Mouse (Mus musculus) CH12.LX (cell line): ENCODE measurements around the gene Gm5426. TPM values are rescaled to one million over a fixed set of nuclear protein-coding genes. Genes with fewer than 3 reads are reported as not detected.

Experiments
- DNase-seq: peaks from one replicate; pipeline ENCODE4 v3.0.0-alpha.2; 2013; ENCODE audit errors: extremely low read depth
- H3K27ac ChIP-seq: 2 replicates; pipeline ENCODE4 v1.5.1; 2012; ENCODE audit warnings: low read depth, mild to moderate bottlenecking, control low read depth, moderate library complexity; ENCODE audit not compliant: insufficient read depth
- H3K27me3 ChIP-seq: replicated peaks from 2 replicates; pipeline ENCODE3; 2012; ENCODE audit warnings: inconsistent platforms
- H3K36me3 ChIP-seq, 2 experiments: replicated peaks in 1 of 2; 2 replicates each; pipeline versions ENCODE3 to v1.6.1; 2012; ENCODE audit warnings: inconsistent platforms in 1 of 2, low read length in 1 of 2, mild to moderate bottlenecking in 1 of 2, mixed read lengths in 1 of 2, moderate library complexity in 1 of 2; ENCODE audit not compliant: control insufficient read depth in 1 of 2, insufficient read depth in 1 of 2
- H3K4me1 ChIP-seq, 2 experiments: 2 replicates each; pipeline ENCODE4 v1.6.1; 2012; ENCODE audit warnings: inconsistent platforms in 1 of 2, moderate library complexity in 1 of 2; ENCODE audit not compliant: insufficient read depth in 2 of 2, control insufficient read depth in 1 of 2
- H3K4me2 ChIP-seq: 2 replicates; pipeline ENCODE4 v1.6.1; 2012; ENCODE audit warnings: low read depth, mild to moderate bottlenecking, control low read depth; ENCODE audit not compliant: poor library complexity, insufficient read depth, severe bottlenecking
- H3K4me3 ChIP-seq, 3 experiments: fragments of 150-350 bp in 1 of 3; sonication (generic) in 1 of 3; replicated peaks in 1 of 3; 2 replicates each; pipeline versions ENCODE3 to v1.5.1; 2011 to 2012; ENCODE audit warnings: low read depth in 2 of 3, low read length in 2 of 3, mild to moderate bottlenecking in 2 of 3, moderate library complexity in 2 of 3, control low read depth in 1 of 3, improper control_type of control experiment in 1 of 3, inconsistent platforms in 1 of 3, mixed read lengths in 1 of 3; ENCODE audit not compliant: poor library complexity in 1 of 3
- H3K79me2 ChIP-seq: replicated peaks from 2 replicates; pipeline ENCODE4 v1.6.1; 2012; ENCODE audit warnings: mild to moderate bottlenecking, moderate library complexity; ENCODE audit not compliant: control insufficient read depth, poor library complexity, insufficient read depth, severe bottlenecking; ENCODE audit errors: extremely low read depth
- H3K9ac ChIP-seq: 2 replicates; pipeline ENCODE4 v1.6.1; 2012; ENCODE audit warnings: low read depth, mild to moderate bottlenecking, control low read depth, moderate library complexity; ENCODE audit not compliant: insufficient read depth
- H3K9me3 ChIP-seq: replicated peaks from 2 replicates; pipeline ENCODE3; 2012; ENCODE audit warnings: low read length, inconsistent platforms, mixed read lengths
- BHLHE40 ChIP-seq: IDR thresholded peaks from 2 replicates; pipeline ENCODE4 v1.6.1; 2011; ENCODE audit warnings: mild to moderate bottlenecking, low read depth, low read length, improper control_type of control experiment
- CHD1 ChIP-seq: IDR thresholded peaks from 2 replicates; pipeline ENCODE4 v1.6.1; 2012; ENCODE audit warnings: low read depth, low read length, improper control_type of control experiment, inconsistent platforms
- CHD2 ChIP-seq: IDR thresholded peaks from 2 replicates; pipeline ENCODE4 v1.6.1; 2011; ENCODE audit warnings: low read length, improper control_type of control experiment
- CTCF ChIP-seq, 2 experiments: IDR thresholded peaks in 1 of 2; conservative IDR thresholded peaks in 1 of 2; 2 replicates each; pipeline ENCODE4 v1.5.1; 2011 to 2012; ENCODE audit warnings: low read depth in 2 of 2, low read length in 2 of 2, improper control_type of control experiment in 1 of 2, inconsistent platforms in 1 of 2, mild to moderate bottlenecking in 1 of 2, moderate library complexity in 1 of 2
- E2F4 ChIP-seq: IDR thresholded peaks from 2 replicates; pipeline ENCODE4 v1.6.1; 2011; ENCODE audit warnings: low read depth, low read length, improper control_type of control experiment; ENCODE audit not compliant: insufficient replicate concordance
- EP300 ChIP-seq: IDR thresholded peaks from 2 replicates; pipeline ENCODE4 v1.6.1; 2011; ENCODE audit warnings: low read length, improper control_type of control experiment
- ETS1 ChIP-seq: conservative IDR thresholded peaks from 2 replicates; pipeline ENCODE4 v1.6.1; 2012; ENCODE audit warnings: low read depth, mild to moderate bottlenecking, inconsistent platforms, low read length, improper control_type of control experiment, moderate library complexity
- HCFC1 ChIP-seq: IDR thresholded peaks from 2 replicates; pipeline ENCODE4 v1.6.1; 2012; ENCODE audit warnings: low read depth, mild to moderate bottlenecking, inconsistent platforms, low read length, improper control_type of control experiment
- IRF4 ChIP-seq: IDR thresholded peaks from 2 replicates; pipeline ENCODE4 v1.6.1; 2014; ENCODE audit warnings: low read depth, mild to moderate bottlenecking, inconsistent platforms, low read length, improper control_type of control experiment
- JUN ChIP-seq: IDR thresholded peaks from 2 replicates; pipeline ENCODE4 v1.6.1; 2011; ENCODE audit warnings: low read depth, mild to moderate bottlenecking, low read length, improper control_type of control experiment, moderate library complexity; ENCODE audit not compliant: insufficient read depth
- JUND ChIP-seq: conservative IDR thresholded peaks from 2 replicates; pipeline ENCODE4 v1.6.1; 2011; ENCODE audit warnings: low read depth, low read length, improper control_type of control experiment
- MAFK ChIP-seq: IDR thresholded peaks from 2 replicates; pipeline ENCODE4 v1.6.1; 2011; ENCODE audit warnings: low read length, improper control_type of control experiment; ENCODE audit not compliant: insufficient replicate concordance
- MAZ ChIP-seq: IDR thresholded peaks from 2 replicates; pipeline ENCODE4 v1.6.1; 2012; ENCODE audit warnings: low read depth, mild to moderate bottlenecking, inconsistent platforms, low read length, improper control_type of control experiment, moderate library complexity
- MXI1 ChIP-seq: IDR thresholded peaks from 2 replicates; pipeline ENCODE4 v1.6.1; 2011; ENCODE audit warnings: mild to moderate bottlenecking, low read depth, low read length, improper control_type of control experiment
- NRF1 ChIP-seq: IDR thresholded peaks from 2 replicates; pipeline ENCODE4 v1.6.1; 2014; ENCODE audit warnings: low read depth, mild to moderate bottlenecking, inconsistent platforms, low read length, improper control_type of control experiment, moderate library complexity
- RAD21 ChIP-seq: IDR thresholded peaks from 2 replicates; pipeline ENCODE4 v1.6.1; 2011; ENCODE audit warnings: low read depth, mild to moderate bottlenecking, low read length, improper control_type of control experiment, moderate library complexity
- RCOR1 ChIP-seq: conservative IDR thresholded peaks from 2 replicates; pipeline ENCODE4 v1.6.1; 2012; ENCODE audit warnings: low read depth, mild to moderate bottlenecking, inconsistent platforms, low read length, improper control_type of control experiment
- SMC3 ChIP-seq: IDR thresholded peaks from 2 replicates; pipeline ENCODE4 v1.6.1; 2011; ENCODE audit warnings: low read depth, low read length, improper control_type of control experiment
- TBP ChIP-seq: conservative IDR thresholded peaks from 2 replicates; pipeline ENCODE4 v1.6.1; 2011; ENCODE audit warnings: low read depth, low read length, improper control_type of control experiment
- UBTF ChIP-seq: IDR thresholded peaks from 2 replicates; pipeline ENCODE4 v1.6.1; 2012; ENCODE audit warnings: low read depth, mild to moderate bottlenecking, inconsistent platforms, low read length, improper control_type of control experiment, moderate library complexity
- ZNF384 ChIP-seq: IDR thresholded peaks from 2 replicates; pipeline ENCODE4 v1.6.1; 2012; ENCODE audit warnings: low read depth, low read length, improper control_type of control experiment, inconsistent platforms
- dilution Hi-C: fragments of 300-500 bp; cut with MboI; formaldehyde crosslinking; loops from 2 replicates; pipeline ENCODE4 v1.14.3; 2020; ENCODE audit warnings: low sequenced_read_pairs; ENCODE audit not compliant: extremely low pct_unique_long_range_greater_than_20kb, extremely low pct_ligation_motif_present
- in situ Hi-C: fragments of 300-500 bp; cut with MboI; formaldehyde crosslinking; loops from 3 replicates; pipeline ENCODE4 v1.14.3; 2019; ENCODE audit warnings: low sequenced_read_pairs, low pct_ligation_motif_present, low pct_unique_long_range_greater_than_20kb, mixed read lengths
- polyA plus RNA-seq: library from polyadenylated mRNA; unstranded; fragments of >175 nt; gene quantifications from 2 replicates; pipeline ENCODE4 v1.2.1, GENCODE M21; 2012; ENCODE audit warnings: low read depth; ENCODE audit not compliant: insufficient read length
- total RNA-seq, 2 experiments: library from RNA; depleted of rRNA; stranded (reverse); fragments of 300-350 nt in 1 of 2; fragments of >200 nt in 1 of 2; gene quantifications; 2 replicates each; pipeline ENCODE4 v1.2.3; 2012 to 2014

Gm5426 gene
- total and polyA plus RNA-seq, 3 experiments = not detected

DNA sequence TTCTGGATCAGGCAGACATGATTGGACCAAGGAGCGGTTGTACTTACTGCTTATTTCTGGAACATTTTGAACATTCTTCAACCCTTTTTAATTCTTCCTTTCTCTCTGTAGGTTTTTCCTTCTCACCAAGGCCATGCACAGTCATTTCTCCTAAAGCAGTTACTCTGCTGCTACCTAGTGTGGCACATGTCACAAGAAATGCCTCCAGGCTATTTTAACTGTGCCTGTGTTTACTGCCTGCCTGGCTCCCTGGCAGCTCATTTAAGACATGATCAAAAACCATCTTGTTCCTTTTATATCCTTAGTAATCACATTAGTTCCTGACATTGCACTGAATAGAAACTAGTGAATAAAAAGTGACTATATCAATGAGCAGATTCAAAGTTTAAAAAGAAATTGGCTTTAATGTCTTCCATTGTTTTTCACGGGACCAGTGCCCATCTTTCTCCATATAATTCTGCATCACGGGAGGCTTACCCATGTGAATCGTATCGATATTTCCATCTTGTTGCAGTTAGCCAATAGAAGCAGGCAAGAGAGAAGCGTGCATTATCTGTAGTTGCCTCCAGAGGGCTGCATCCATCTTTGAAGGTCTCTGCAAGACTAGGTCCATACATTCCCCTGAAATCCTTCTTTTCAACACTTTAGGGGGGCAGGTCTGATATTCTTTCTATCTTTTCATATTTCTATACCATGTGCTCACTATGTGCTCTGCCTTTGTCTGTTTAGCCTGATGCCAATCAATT is 45.7 kb downstream of the Gm5426 start:
- H3K9me3 ChIP-seq = peaks cover 2% of the 10 kb centered on the region
- H3K4me2 ChIP-seq = no peak overlapping the region
- no peaks in the 10 kb centered on the region for H3K27me3 ChIP-seq
- H3K4me3 ChIP-seq = no peak overlapping the region
- dilution Hi-C loops = no loop called here
- no peaks in the 10 kb centered on the region for H3K36me3 ChIP-seq
- TF ChIP-seq CTCF (conservative IDR thresholded peaks at IDR 0.05 in 1 of 2, IDR thresholded peaks at IDR 0.05 in 1 of 2; ENCODE audit: low read depth in 2 of 2, low read length in 2 of 2) (peak in 1 of 2 experiments; percentile 34; a peak in 2 of 4 replicates), SMC3 (peak; percentile 12; the same call in 1 of the 2 replicates), JUND (no peak), RAD21 (peak; percentile 33)
- in situ Hi-C loops = no loop called here
- H3K4me1 ChIP-seq = peaks cover 6 to 11% of the 10 kb centered on the region in 2 experiments; a peak in 3 of 4 replicates
- no peak overlapping the region for H3K27ac ChIP-seq
- no peaks in the 10 kb centered on the region for H3K79me2 ChIP-seq
- H3K9ac ChIP-seq = no peak overlapping the region
- DNase-seq = no peak

DNA sequence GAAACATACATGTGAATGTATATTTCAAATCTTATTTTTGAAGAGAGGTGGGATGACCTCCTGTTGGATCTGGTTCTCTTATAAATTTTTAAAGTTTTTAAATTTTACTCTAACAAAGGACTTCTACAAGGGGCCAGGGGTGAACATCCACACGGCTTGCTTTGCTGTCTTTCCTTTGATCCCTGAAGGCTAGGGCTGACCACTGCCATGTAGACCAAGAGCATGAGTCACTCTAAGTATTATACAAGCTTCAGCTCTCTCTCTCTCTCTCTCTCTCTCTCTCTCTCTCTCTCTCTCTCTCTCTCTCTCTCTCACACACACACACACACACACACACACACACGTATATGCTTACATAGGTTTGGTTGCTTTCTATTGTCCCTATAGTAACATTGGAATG is 48.6 kb downstream of the Gm5426 start:
- H3K4me2 ChIP-seq = no peak overlapping the region
- no peaks in the 10 kb centered on the region for H3K27me3 ChIP-seq
- TF ChIP-seq MXI1 (no peak), IRF4 (no peak), HCFC1 (no peak), ETS1 (no peak), RCOR1 (no peak), ZNF384 (no peak), JUN (no peak), E2F4 (no peak), BHLHE40 (no peak)
- no peak overlapping the region for H3K27ac ChIP-seq
- DNase-seq = no peak
- peaks cover 6 to 11% of the 10 kb centered on the region in 2 experiments; a peak in 3 of 4 replicates for H3K4me1 ChIP-seq
- dilution Hi-C loops (no loop called here), in situ Hi-C loops (no loop called here)
- H3K79me2 ChIP-seq = no peaks in the 10 kb centered on the region
- no peak overlapping the region for H3K4me3 ChIP-seq
- H3K9ac ChIP-seq = no peak overlapping the region
- H3K36me3 ChIP-seq = no peaks in the 10 kb centered on the region
- peaks cover 2% of the 10 kb centered on the region for H3K9me3 ChIP-seq

DNA sequence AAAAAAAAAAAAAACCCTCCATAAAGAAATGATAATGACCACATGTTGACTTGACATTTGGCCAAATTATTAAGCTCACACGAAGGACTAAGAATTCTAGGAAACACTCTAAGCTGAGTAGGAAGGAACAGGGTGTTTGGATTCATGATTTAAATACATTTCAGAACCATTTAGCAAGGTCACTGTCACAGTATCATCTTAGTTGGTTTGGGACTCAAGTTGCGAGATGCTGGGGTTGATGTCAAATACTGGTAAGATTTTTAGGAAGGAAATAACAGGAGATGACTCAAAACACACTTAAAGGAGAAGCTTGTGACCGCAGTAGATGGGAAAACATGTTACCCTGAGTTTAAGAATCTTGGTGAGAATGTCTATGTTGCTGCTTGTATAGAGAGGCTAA is 49.2 kb downstream of the Gm5426 start:
- in situ Hi-C loops = no loop called here
- TF ChIP-seq HCFC1 (no peak), BHLHE40 (no peak), MAFK (no peak), MXI1 (no peak), CHD1 (no peak), EP300 (no peak), CHD2 (no peak), NRF1 (no peak), ZNF384 (no peak), UBTF (no peak), MAZ (no peak), CTCF (conservative IDR thresholded peaks at IDR 0.05 in 1 of 2, IDR thresholded peaks at IDR 0.05 in 1 of 2; ENCODE audit: low read depth in 2 of 2, low read length in 2 of 2) (no peak), TBP (no peak), JUND (no peak)
- Histone ChIP-seq H3K4me1 (peaks cover 6 to 11% of the 10 kb centered on the region in 2 experiments; a peak in 3 of 4 replicates), H3K9me3 (peaks cover 2% of the 10 kb centered on the region), H3K27ac (no peak overlapping the region), H3K9ac (no peak overlapping the region), H3K36me3 (no peaks in the 10 kb centered on the region), H3K79me2 (no peaks in the 10 kb centered on the region), H3K4me2 (no peak overlapping the region), H3K27me3 (no peaks in the 10 kb centered on the region), H3K4me3 (no peak overlapping the region)
- dilution Hi-C loops = no loop called here
- DNase-seq = no peak
